Mouse (Mus musculus) limb, embryonic 14.5 days (tissue): ENCODE measurements around the gene Cep95. TPM values are rescaled to one million over a fixed set of nuclear protein-coding genes. Genes with fewer than 3 reads are reported as not detected.
"Not testable (repeated sequence)": the region's sequence is repeated elsewhere in the genome, so short reads cannot be mapped to it uniquely, and the experiment has no call there.

Experiments used
- ATAC-seq: fragments of 200-750 bp; cut with Nextera tagmentation; 2 replicates; pipeline ENCODE4 v1.8.0; 2017; ENCODE audit warnings: low read depth, moderate number of reproducible peaks, moderate TSS enrichment; ENCODE audit not compliant: low FRiP score
- DNase-seq: peaks from one replicate; pipeline ENCODE4 v3.0.0-alpha.2; 2015; ENCODE audit warnings: low spot score
- H3K27ac ChIP-seq: fragments of 300-500 bp; sonication (generic); replicated peaks from 2 replicates; pipeline ENCODE4 v1.5.1; 2014; ENCODE audit warnings: low read depth, mild to moderate bottlenecking, low read length, moderate library complexity, mixed read lengths
- H3K27me3 ChIP-seq: fragments of 300-500 bp; sonication (generic); 2 replicates; pipeline ENCODE4 v1.6.1; 2014; ENCODE audit warnings: low read length, mixed read lengths; ENCODE audit not compliant: control insufficient read depth, insufficient read depth
- H3K36me3 ChIP-seq: fragments of 300-500 bp; sonication (generic); 2 replicates; pipeline ENCODE4 v1.6.1; 2014; ENCODE audit warnings: mild to moderate bottlenecking, low read length, moderate library complexity, mixed read lengths; ENCODE audit not compliant: control insufficient read depth, insufficient read depth
- H3K4me1 ChIP-seq: fragments of 300-500 bp; sonication (generic); 2 replicates; pipeline ENCODE4 v1.6.1; 2014; ENCODE audit warnings: antibody characterized with exemption, low read length, mixed read lengths; ENCODE audit not compliant: control insufficient read depth, insufficient read depth
- H3K4me2 ChIP-seq: fragments of 300-500 bp; sonication (generic); replicated peaks from 2 replicates; pipeline ENCODE4 v1.6.1; 2014; ENCODE audit warnings: low read depth, mild to moderate bottlenecking, low read length, moderate library complexity; ENCODE audit not compliant: severe bottlenecking
- H3K4me3 ChIP-seq: fragments of 300-500 bp; sonication (generic); replicated peaks from 2 replicates; pipeline ENCODE4 v1.5.1; 2014; ENCODE audit warnings: low read length
- H3K9ac ChIP-seq: fragments of 300-500 bp; sonication (generic); 2 replicates; pipeline ENCODE4 v1.6.1; 2014; ENCODE audit warnings: mild to moderate bottlenecking, low read depth, low read length, moderate library complexity; ENCODE audit not compliant: severe bottlenecking
- H3K9me3 ChIP-seq: fragments of 300-500 bp; sonication (generic); 2 replicates; pipeline ENCODE4 v1.6.1; 2016; ENCODE audit warnings: low read length; ENCODE audit not compliant: control insufficient read depth
- POLR2A ChIP-seq: fragments of 200-500 bp; IDR thresholded peaks from 2 replicates; pipeline ENCODE4 v1.8.0; 2012; ENCODE audit warnings: inconsistent platforms, mild to moderate bottlenecking, moderate library complexity, borderline replicate concordance; ENCODE audit not compliant: insufficient read depth, insufficient read length; ENCODE audit errors: extremely low read depth
- WGBS: fragments of 180-500 bp; shearing (Covaris S2); extraction: QIAGEN DNeasy Blood & Tissue Kit; methylation state at CpG from one replicate; pipeline ENCODE4 v1.1.7; 2014; 5-methylcytosine and 5-hydroxymethylcytosine counted together
- polyA plus RNA-seq, 2 experiments: library from polyadenylated mRNA; depleted of rRNA in 1 of 2; stranded (reverse) in 1 of 2; unstranded in 1 of 2; fragments of >200 nt; fragmentation: Nextera tagmentation in 1 of 2; extraction: Ambion mirVana in 1 of 2; gene quantifications; 2 replicates each; pipeline versions ENCODE4 v1.2.1 to v1.2.3; 2012 to 2014

Gene Cep95
- polyA plus RNA-seq, 2 experiments = 16.1 to 32.6 TPM

- 2% methylated on average over 39 of the region's 39 CpGs for WGBS
- H3K9me3 ChIP-seq = no peaks in the 10 kb centered on the region
- peak overlapping the region; percentile 71 for H3K4me2 ChIP-seq
- H3K4me1 ChIP-seq = no peaks in the 10 kb centered on the region
- DNase-seq (no peak), ATAC-seq (peak; percentile 76)
- peak overlapping the region; percentile 97 for H3K27ac ChIP-seq
- no peak for TF ChIP-seq POLR2A
- H3K36me3 ChIP-seq = peaks cover 66% of the 10 kb centered on the region
- peak overlapping the region; percentile 91 for H3K9ac ChIP-seq
- no peaks in the 10 kb centered on the region for H3K27me3 ChIP-seq
- peak overlapping the region; percentile 77 for H3K4me3 ChIP-seq
Measured at GRCm38 (mm10) chr11:106778589-106779387, 10.3 kb upstream of the Cep95 start.

GRCm38 (mm10) chr11:106779388-106780088 lies 9.5 kb upstream of the Cep95 start, which contains the start of gene Polg2:
Polg2 (minus strand) TSS chr11:106779537.
- Histone ChIP-seq H3K9ac (peak within 1 kb of the TSS; percentile 91), H3K4me2 (peak within 1 kb of the TSS; percentile 71), H3K27me3 (no peaks in the 10 kb centered on the region), H3K9me3 (no peaks in the 10 kb centered on the region), H3K36me3 (peaks cover 66% of the 10 kb centered on the region), H3K27ac (peak within 1 kb of the TSS; percentile 97), H3K4me1 (no peaks in the 10 kb centered on the region), H3K4me3 (peak within 1 kb of the TSS; percentile 77)
- ATAC-seq (peak; percentile 98), DNase-seq (peak; percentile 95)
- TF ChIP-seq POLR2A = peak; percentile 64; the same call in 1 of the 2 replicates
- WGBS = 3% methylated on average over 26 of the region's 30 CpGs

- Histone ChIP-seq H3K9me3 (no peaks in the 10 kb centered on the region), H3K4me3 (no peak overlapping the region), H3K36me3 (peaks cover 66% of the 10 kb centered on the region), H3K27ac (peak overlapping the region; percentile 97), H3K9ac (no peak overlapping the region), H3K4me1 (no peaks in the 10 kb centered on the region), H3K4me2 (no peak overlapping the region; the same call in 1 of the 2 replicates), H3K27me3 (no peaks in the 10 kb centered on the region)
- TF ChIP-seq POLR2A = no peak
- DNase-seq (no peak), ATAC-seq (no peak)
- 64% methylated on average over 4 of the region's 4 CpGs for whole genome bisulfite sequencing
Measured at GRCm38 (mm10) chr11:106780089-106780425, 9.0 kb upstream of the Cep95 start.

- no peak for DNase-seq
- Histone ChIP-seq H3K36me3 (peaks cover 66% of the 10 kb centered on the region), H3K9me3 (no peaks in the 10 kb centered on the region), H3K4me1 (peaks cover 6% of the 10 kb centered on the region), H3K9ac (no peak overlapping the region), H3K4me3 (no peak overlapping the region), H3K27ac (no peak overlapping the region), H3K4me2 (no peak overlapping the region), H3K27me3 (no peaks in the 10 kb centered on the region)
- TF ChIP-seq POLR2A = no peak
- no peak for ATAC-seq
- WGBS = 72% methylated on average over 6 of the region's 6 CpGs
Measured at GRCm38 (mm10) chr11:106780590-106781220, 8.3 kb upstream of the Cep95 start.

- not testable (repeated sequence) for H3K27me3 ChIP-seq, ATAC-seq, H3K27ac ChIP-seq, H3K9ac ChIP-seq, H3K4me2 ChIP-seq, H3K9me3 ChIP-seq, DNase-seq, H3K4me3 ChIP-seq
- peaks cover 73% of the 10 kb centered on the region for H3K36me3 ChIP-seq
- WGBS = 86% methylated on average over 7 of the region's 7 CpGs
- peaks cover 13% of the 10 kb centered on the region for H3K4me1 ChIP-seq
Measured at GRCm38 (mm10) chr11:106782271-106782670, 6.8 kb upstream of the Cep95 start.
